Mouse (Mus musculus) MEL (cell line): ENCODE measurements around the gene Zfp687. TPM values are rescaled to one million over a fixed set of nuclear protein-coding genes. Genes with fewer than 3 reads are reported as not detected.

Experiments
- DNase-seq: peaks from one replicate; pipeline ENCODE4 v3.0.0; 2011; ENCODE audit warnings: low read depth, low spot score
- H3K27ac ChIP-seq: 2 replicates; pipeline ENCODE4 v1.5.1; 2012; ENCODE audit warnings: low read depth, mild to moderate bottlenecking, control low read depth, low read length, moderate library complexity; ENCODE audit not compliant: control insufficient read depth
- H3K27me3 ChIP-seq, 2 experiments: fragments of 150-350 bp in 1 of 2; sonication (generic) in 1 of 2; 2 replicates each; pipeline ENCODE4 v1.6.1; 2012; ENCODE audit warnings: low read length in 2 of 2, mild to moderate bottlenecking in 2 of 2, improper control_type of control experiment in 1 of 2, moderate library complexity in 1 of 2; ENCODE audit not compliant: insufficient read depth in 2 of 2, control insufficient read depth in 1 of 2
- H3K36me3 ChIP-seq, 2 experiments: 2 replicates each; pipeline ENCODE4 v1.6.1; 2012 to 2014; ENCODE audit warnings: low read length in 2 of 2, improper control_type of control experiment in 1 of 2, inconsistent platforms in 1 of 2, mild to moderate bottlenecking in 1 of 2; ENCODE audit not compliant: insufficient read depth in 2 of 2, control insufficient read depth in 1 of 2
- H3K4me1 ChIP-seq, 2 experiments: fragments of 150-350 bp in 1 of 2; sonication (generic) in 1 of 2; 2 replicates each; pipeline ENCODE4 v1.6.1; 2012; ENCODE audit warnings: low read length in 2 of 2, improper control_type of control experiment in 1 of 2, mild to moderate bottlenecking in 1 of 2; ENCODE audit not compliant: insufficient read depth in 2 of 2, control insufficient read depth in 1 of 2
- H3K4me3 ChIP-seq, 2 experiments: fragments of 150-350 bp in 1 of 2; sonication (generic) in 1 of 2; 2 replicates each; pipeline ENCODE4 v1.5.1; 2012; ENCODE audit warnings: low read depth in 2 of 2, low read length in 2 of 2, mild to moderate bottlenecking in 2 of 2, moderate library complexity in 2 of 2, control low read depth in 1 of 2, improper control_type of control experiment in 1 of 2; ENCODE audit not compliant: control insufficient read depth in 1 of 2, insufficient read depth in 1 of 2
- H3K79me2 ChIP-seq: 2 replicates; pipeline ENCODE4 v1.6.1; 2012; ENCODE audit warnings: mild to moderate bottlenecking, low read length, moderate library complexity; ENCODE audit not compliant: control insufficient read depth, poor library complexity, insufficient read depth
- H3K9ac ChIP-seq: 2 replicates; pipeline ENCODE4 v1.6.1; 2012; ENCODE audit warnings: low read depth, mild to moderate bottlenecking, control low read depth, low read length, moderate library complexity; ENCODE audit not compliant: control insufficient read depth, poor library complexity, severe bottlenecking
- H3K9me3 ChIP-seq: fragments of 150-350 bp; sonication (generic); replicated peaks from 2 replicates; pipeline ENCODE4 v1.6.1; 2012; ENCODE audit warnings: mild to moderate bottlenecking, low read length, improper control_type of control experiment, moderate library complexity; ENCODE audit not compliant: insufficient read depth
- CTCF ChIP-seq, 3 experiments: IDR thresholded peaks in 2 of 3; conservative IDR thresholded peaks in 1 of 3; 2 replicates each; pipeline ENCODE4 v1.5.1; 2011 to 2012; ENCODE audit warnings: low read length in 3 of 3, low read depth in 2 of 3, mild to moderate bottlenecking in 2 of 3, improper control_type of control experiment in 1 of 3, inconsistent platforms in 1 of 3, mixed read lengths in 1 of 3, moderate library complexity in 1 of 3; ENCODE audit not compliant: control insufficient read depth in 1 of 3, insufficient read depth in 1 of 3, poor library complexity in 1 of 3, severe bottlenecking in 1 of 3
- E2F4 ChIP-seq: IDR thresholded peaks from 2 replicates; pipeline ENCODE4 v1.6.1; 2011; ENCODE audit warnings: low read depth, low read length, improper control_type of control experiment, borderline replicate concordance
- ELF1 ChIP-seq: IDR thresholded peaks from 2 replicates; pipeline ENCODE4 v1.6.1; 2014; ENCODE audit warnings: low read depth, mild to moderate bottlenecking, inconsistent platforms, low read length, improper control_type of control experiment, moderate library complexity
- EP300 ChIP-seq, 2 experiments: IDR thresholded peaks; 2 replicates each; pipeline ENCODE4 v1.6.1; 2011; ENCODE audit warnings: improper control_type of control experiment in 2 of 2, low read length in 2 of 2, low read depth in 1 of 2, mild to moderate bottlenecking in 1 of 2
- ETS1 ChIP-seq: IDR thresholded peaks from 2 replicates; pipeline ENCODE4 v1.6.1; 2012; ENCODE audit warnings: low read depth, mild to moderate bottlenecking, inconsistent platforms, low read length, improper control_type of control experiment, moderate library complexity
- GABPA ChIP-seq: IDR thresholded peaks from 2 replicates; pipeline ENCODE4 v1.6.1; 2012; ENCODE audit warnings: low read depth, mild to moderate bottlenecking, inconsistent platforms, low read length, improper control_type of control experiment, moderate library complexity
- GATA1 ChIP-seq: IDR thresholded peaks from 2 replicates; pipeline ENCODE4 v1.6.1; 2011; ENCODE audit warnings: low read depth, low read length, improper control_type of control experiment
- HCFC1 ChIP-seq: IDR thresholded peaks from 2 replicates; pipeline ENCODE4 v1.6.1; 2012; ENCODE audit warnings: low read depth, mild to moderate bottlenecking, inconsistent platforms, low read length, improper control_type of control experiment, moderate library complexity
- KAT2A ChIP-seq: conservative IDR thresholded peaks from 2 replicates; pipeline ENCODE4 v1.6.1; 2012; ENCODE audit warnings: low read depth, low read length, improper control_type of control experiment, inconsistent platforms
- MAFK ChIP-seq: IDR thresholded peaks from 2 replicates; pipeline ENCODE4 v1.6.1; 2011; ENCODE audit warnings: low read depth, mild to moderate bottlenecking, low read length, improper control_type of control experiment, borderline replicate concordance
- MAZ ChIP-seq: IDR thresholded peaks from 2 replicates; pipeline ENCODE4 v1.6.1; 2012; ENCODE audit warnings: low read depth, mild to moderate bottlenecking, inconsistent platforms, low read length, improper control_type of control experiment
- MEF2A ChIP-seq: IDR thresholded peaks from 2 replicates; pipeline ENCODE4 v1.6.1; 2014; ENCODE audit warnings: low read depth, mild to moderate bottlenecking, inconsistent platforms, low read length, improper control_type of control experiment; ENCODE audit not compliant: poor library complexity, insufficient replicate concordance, severe bottlenecking; ENCODE audit errors: extremely low read depth
- MXI1 ChIP-seq: IDR thresholded peaks from 2 replicates; pipeline ENCODE4 v1.6.1; 2011; ENCODE audit warnings: mild to moderate bottlenecking, low read depth, low read length, improper control_type of control experiment
- NELFE ChIP-seq: IDR thresholded peaks from 2 replicates; pipeline ENCODE4 v1.6.1; 2011; ENCODE audit warnings: low read depth, low read length, improper control_type of control experiment
- NRF1 ChIP-seq: IDR thresholded peaks from 2 replicates; pipeline ENCODE4 v1.6.1; 2014; ENCODE audit warnings: low read depth, mild to moderate bottlenecking, inconsistent platforms, low read length, improper control_type of control experiment, moderate library complexity; ENCODE audit not compliant: poor library complexity, insufficient read depth, severe bottlenecking
- POLR2A ChIP-seq, 2 experiments: IDR thresholded peaks; 2 replicates each; pipeline ENCODE4 v1.6.1; 2011 to 2012; ENCODE audit warnings: low read length in 2 of 2, mild to moderate bottlenecking in 2 of 2, control low read depth in 1 of 2, improper control_type of control experiment in 1 of 2, low read depth in 1 of 2, moderate library complexity in 1 of 2; ENCODE audit not compliant: control insufficient read depth in 1 of 2, insufficient read depth in 1 of 2, poor library complexity in 1 of 2
- POLR2AphosphoS2 ChIP-seq: IDR thresholded peaks from 2 replicates; pipeline ENCODE4 v1.6.1; 2011; ENCODE audit warnings: low read length, improper control_type of control experiment
- POLR2AphosphoS5 ChIP-seq: IDR thresholded peaks from 2 replicates; pipeline ENCODE4 v1.6.1; 2012; ENCODE audit warnings: low read depth, borderline replicate concordance, mild to moderate bottlenecking, inconsistent platforms, low read length, moderate library complexity, mixed read lengths
- RAD21 ChIP-seq: IDR thresholded peaks from 2 replicates; pipeline ENCODE4 v1.6.1; 2011; ENCODE audit warnings: mild to moderate bottlenecking, low read depth, low read length, improper control_type of control experiment
- RCOR1 ChIP-seq: IDR thresholded peaks from 2 replicates; pipeline ENCODE4 v1.6.1; 2012; ENCODE audit warnings: low read depth, mild to moderate bottlenecking, inconsistent platforms, low read length, improper control_type of control experiment
- SIN3A ChIP-seq: IDR thresholded peaks from 2 replicates; pipeline ENCODE4 v1.6.1; 2012; ENCODE audit warnings: low read length, improper control_type of control experiment, inconsistent platforms
- SMC3 ChIP-seq: IDR thresholded peaks from 2 replicates; pipeline ENCODE4 v1.6.1; 2011; ENCODE audit warnings: low read depth, low read length, improper control_type of control experiment
- TAL1 ChIP-seq: IDR thresholded peaks from 2 replicates; pipeline ENCODE4 v1.6.1; 2012; ENCODE audit warnings: mild to moderate bottlenecking, inconsistent platforms, low read length, moderate library complexity, mixed read lengths
- TBP ChIP-seq: IDR thresholded peaks from 2 replicates; pipeline ENCODE4 v1.8.0; 2011; ENCODE audit warnings: low read depth, low read length, improper control_type of control experiment
- TCF12 ChIP-seq: IDR thresholded peaks from 2 replicates; pipeline ENCODE4 v1.6.1; 2014; ENCODE audit warnings: low read depth, mild to moderate bottlenecking, inconsistent platforms, low read length, improper control_type of control experiment, moderate library complexity
- USF1 ChIP-seq: IDR thresholded peaks from 2 replicates; pipeline ENCODE4 v1.6.1; 2014; ENCODE audit warnings: low read depth, mild to moderate bottlenecking, inconsistent platforms, low read length, improper control_type of control experiment, moderate library complexity
- ZC3H11A ChIP-seq: IDR thresholded peaks from 2 replicates; pipeline ENCODE4 v1.6.1; 2012; ENCODE audit warnings: low read depth, mild to moderate bottlenecking, inconsistent platforms, low read length, improper control_type of control experiment
- ZKSCAN1 ChIP-seq: IDR thresholded peaks from 2 replicates; pipeline ENCODE4 v1.6.1; 2012; ENCODE audit warnings: low read depth, mild to moderate bottlenecking, inconsistent platforms, low read length, improper control_type of control experiment, moderate library complexity
- ZMIZ1 ChIP-seq: IDR thresholded peaks from 2 replicates; pipeline ENCODE4 v1.6.1; 2012; ENCODE audit warnings: low read depth, mild to moderate bottlenecking, inconsistent platforms, low read length, improper control_type of control experiment, moderate library complexity
- ZNF384 ChIP-seq: IDR thresholded peaks from 2 replicates; pipeline ENCODE4 v1.6.1; 2012; ENCODE audit warnings: low read depth, mild to moderate bottlenecking, inconsistent platforms, low read length, improper control_type of control experiment
- polyA plus RNA-seq, 2 experiments: library from polyadenylated mRNA; stranded (reverse) in 1 of 2; unstranded in 1 of 2; fragments of >175 nt in 1 of 2; fragments of >200 nt in 1 of 2; gene quantifications; 2 replicates each; pipeline versions ENCODE4 v1.2.1 to v1.2.4; 2012; ENCODE audit warnings: low replicate concordance in 2 of 2, low read depth in 1 of 2; ENCODE audit not compliant: insufficient read length in 2 of 2, insufficient read depth in 1 of 2, missing spikeins in 1 of 2
- total RNA-seq: library from RNA; depleted of rRNA; stranded (reverse); fragments of 300-350 nt; gene quantifications from 2 replicates; pipeline ENCODE4 v1.2.3, GENCODE M21; 2012

The Zfp687 gene
- total and polyA plus RNA-seq, 3 experiments, result 14.5 to 36.6 TPM; not detected in 1

DNA sequence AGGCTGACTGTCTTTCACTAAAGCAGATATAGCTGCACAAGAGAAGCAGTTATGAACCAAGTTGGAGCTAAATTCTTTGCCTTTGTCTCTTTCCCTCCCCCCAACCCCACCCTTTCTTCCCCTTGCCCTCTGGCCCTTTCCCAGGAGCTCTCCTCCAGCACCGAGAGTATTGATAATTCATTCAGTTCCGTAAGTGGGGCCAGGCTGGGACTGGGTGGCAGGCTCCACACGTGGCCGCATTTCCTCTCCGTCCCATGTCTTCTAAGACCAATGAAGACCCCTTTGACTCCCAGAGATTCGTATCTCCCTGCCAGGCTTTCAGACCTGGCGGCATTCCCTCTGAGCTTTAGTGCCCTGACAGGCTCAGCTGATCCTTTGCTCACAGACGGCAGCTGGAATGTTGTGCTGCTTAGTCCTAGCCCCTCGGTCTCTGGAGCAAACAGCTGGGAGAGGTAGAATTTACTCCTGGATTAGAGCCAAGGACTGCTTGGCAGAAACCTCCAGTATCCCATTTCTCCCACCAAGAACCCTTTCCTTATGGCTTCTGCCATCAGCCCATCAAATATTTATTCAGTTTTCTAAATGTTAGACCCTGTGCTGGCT lies 26.0 kb downstream of the Zfp687 start:
- DNase-seq, result no peak
- TF ChIP-seq POLR2AphosphoS5 (no peak), POLR2A (IDR thresholded peaks at IDR 0.05; ENCODE audit: control insufficient read depth in 1 of 2, insufficient read depth in 1 of 2, low read depth in 1 of 2, low read length in 2 of 2, poor library complexity in 1 of 2) (no peak), RAD21 (no peak), CTCF (IDR thresholded peaks at IDR 0.05 in 2 of 3, conservative IDR thresholded peaks at IDR 0.05 in 1 of 3; ENCODE audit: control insufficient read depth in 1 of 3, insufficient read depth in 1 of 3, low read depth in 2 of 3, low read length in 3 of 3, poor library complexity in 1 of 3, severe bottlenecking in 1 of 3) (no peak), TAL1 (no peak), SMC3 (no peak), NELFE (no peak), POLR2AphosphoS2 (no peak), TBP (no peak), TCF12 (no peak), MEF2A (no peak), E2F4 (no peak), ZMIZ1 (no peak), ELF1 (no peak), GATA1 (no peak), MXI1 (no peak), MAZ (no peak), KAT2A (no peak), SIN3A (no peak)
- no peaks in the 10 kb centered on the region for H3K9me3 ChIP-seq
- no peak overlapping the region for H3K9ac ChIP-seq
- H3K4me1 ChIP-seq, result peaks cover 20 to 25% of the 10 kb centered on the region in 2 experiments
- H3K36me3 ChIP-seq, result peaks cover 2 to 30% of the 10 kb centered on the region in 2 experiments
- H3K79me2 ChIP-seq, result no peaks in the 10 kb centered on the region
- no peaks in the 10 kb centered on the region for H3K27me3 ChIP-seq
- no peak overlapping the region for H3K27ac ChIP-seq
- H3K4me3 ChIP-seq, result no peak overlapping the region

DNA sequence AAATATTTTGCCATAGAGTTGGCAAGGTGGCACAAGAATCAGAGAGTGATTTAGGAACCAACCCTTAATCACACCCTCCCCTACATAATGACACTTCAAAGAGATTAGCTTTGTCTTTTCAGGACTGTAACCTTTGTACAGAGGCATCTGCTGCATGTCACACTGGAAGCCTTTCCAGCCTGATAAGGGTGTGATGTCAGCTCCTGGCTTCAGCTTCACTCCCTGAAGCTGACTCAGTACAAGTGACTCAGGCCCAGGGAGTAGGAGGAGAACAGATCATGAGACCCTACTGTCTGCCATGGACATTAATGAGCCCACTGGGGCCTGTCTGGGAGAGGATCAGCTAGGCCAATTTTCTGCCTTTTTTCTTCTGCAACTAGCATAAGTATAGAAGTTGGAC lies 27.7 kb downstream of the Zfp687 start:
- no peak overlapping the region for H3K4me3 ChIP-seq
- peak; percentile 94 for DNase-seq
- H3K9ac ChIP-seq, result no peak overlapping the region
- H3K27me3 ChIP-seq, result no peaks in the 10 kb centered on the region
- H3K36me3 ChIP-seq, result peaks cover 2 to 30% of the 10 kb centered on the region in 2 experiments; a peak in 3 of 4 replicates
- H3K9me3 ChIP-seq, result no peaks in the 10 kb centered on the region
- no peaks in the 10 kb centered on the region for H3K79me2 ChIP-seq
- peak overlapping the region; percentile 24 for H3K27ac ChIP-seq
- peaks cover 20 to 25% of the 10 kb centered on the region in 2 experiments for H3K4me1 ChIP-seq
- TF ChIP-seq NRF1, result no peak
- TF ChIP-seq POLR2AphosphoS5, result no peak
- peak; percentile 64 for TF ChIP-seq TAL1
- TF ChIP-seq EP300 (IDR thresholded peaks at IDR 0.05; ENCODE audit: low read depth in 1 of 2, low read length in 2 of 2), result peak; percentile 72 to 73
- peak; percentile 84 for TF ChIP-seq SIN3A
- TF ChIP-seq RAD21, result no peak
- no peak for TF ChIP-seq ZC3H11A
- TF ChIP-seq ETS1, result peak; percentile 96
- peak; percentile 68 for TF ChIP-seq HCFC1
- 0 out of 2 replicates have a peak, but pooled peaks have one; percentile 17 for TF ChIP-seq USF1
- TF ChIP-seq RCOR1, result peak; percentile 90
- TF ChIP-seq GABPA, result no peak
- TF ChIP-seq GATA1, result peak; percentile 91
- no peak for TF ChIP-seq ZNF384
- no peak for TF ChIP-seq ZKSCAN1
- peak; percentile 89 for TF ChIP-seq TBP
- peak; percentile 68 for TF ChIP-seq MAFK
- no peak for TF ChIP-seq ZMIZ1
- TF ChIP-seq MXI1, result peak; percentile 77
- 0 out of 2 replicates have a peak, but pooled peaks have one; percentile 44 for TF ChIP-seq MAZ
- TF ChIP-seq SMC3, result no peak; the same call in 1 of the 2 replicates
